Mouse (Mus musculus): ENCODE data around the gene Znhit6. TPM values are rescaled to one million over a fixed set of nuclear protein-coding genes. Genes with fewer than 3 reads are reported as not detected.

Gene Znhit6
- polyA plus RNA-seq, 1 experiment from 2014 or later, result 26.0 TPM

DNA sequence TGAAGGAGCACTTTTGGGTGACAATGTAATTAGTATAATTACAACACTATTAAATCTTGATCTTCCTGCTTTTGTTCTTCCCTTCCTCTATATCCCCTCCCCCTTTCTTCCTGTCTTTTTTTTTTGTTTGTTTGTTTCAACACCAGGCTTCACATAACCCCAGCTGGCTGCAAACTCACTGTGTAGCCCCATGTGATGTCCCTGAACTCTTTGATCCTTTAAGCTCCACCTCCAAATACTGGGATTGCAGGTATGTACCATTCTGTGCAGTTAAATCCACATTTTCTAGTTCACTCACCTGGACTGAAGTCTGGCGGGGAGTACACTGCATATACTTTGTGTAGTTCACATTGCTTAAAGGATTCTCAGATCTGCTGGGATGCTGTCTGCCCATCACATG is 50.1 kb downstream of the Znhit6 start:
- Histone ChIP-seq H3K4me3 (ENCODE audit: low read depth, low read length) (no peak overlapping the region), H3K9me3 (replicated peaks; ENCODE audit: control insufficient read depth, low read length) (no peaks in the 10 kb centered on the region), H3K27ac (ENCODE audit: low read depth, low read length) (no peak overlapping the region), H3K9ac (ENCODE audit: low read depth, low read length) (no peak overlapping the region), H3K36me3 (ENCODE audit: control insufficient read depth, insufficient read depth, low read length) (no peaks in the 10 kb centered on the region), H3K4me1 (ENCODE audit: control insufficient read depth, insufficient read depth, low read length) (peaks cover 5% of the 10 kb centered on the region; the same call in 1 of the 2 replicates), H3K27me3 (ENCODE audit: control insufficient read depth, insufficient read depth, low read length) (no peaks in the 10 kb centered on the region), H3K4me2 (no peak overlapping the region)
- WGBS (ENCODE audit: insufficient replicate concordance), result 96% methylated on average over 1 of the region's 1 CpGs
- ATAC-seq (replicated peaks; ENCODE audit: insufficient number of reproducible peaks, low FRiP score, low TSS enrichment), result no peak

DNA sequence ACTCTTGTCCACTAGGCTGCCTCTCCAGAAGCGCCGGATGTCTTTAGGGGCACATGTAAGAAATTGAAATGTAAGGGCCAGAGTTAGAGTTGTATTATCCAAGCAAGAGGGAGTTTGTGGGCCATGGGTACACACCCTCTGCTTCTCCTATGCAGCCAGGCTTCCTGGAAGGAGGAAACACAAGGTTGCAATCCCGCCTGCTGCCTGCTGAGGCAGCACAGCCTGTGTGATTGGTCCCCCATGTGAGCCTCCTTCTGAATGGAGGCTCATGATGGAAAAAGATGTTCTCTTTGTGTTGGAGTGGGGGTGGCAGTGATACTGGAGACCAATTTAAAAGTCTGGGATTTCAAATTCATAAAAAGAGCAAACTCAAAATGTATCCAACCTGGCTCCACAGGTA is 51.8 kb downstream of the Znhit6 start:
- Histone ChIP-seq H3K9ac (ENCODE audit: low read depth, low read length) (no peak overlapping the region), H3K4me3 (ENCODE audit: low read depth, low read length) (no peak overlapping the region), H3K36me3 (ENCODE audit: control insufficient read depth, insufficient read depth, low read length) (no peaks in the 10 kb centered on the region), H3K9me3 (replicated peaks; ENCODE audit: control insufficient read depth, low read length) (no peaks in the 10 kb centered on the region), H3K27me3 (ENCODE audit: control insufficient read depth, insufficient read depth, low read length) (no peaks in the 10 kb centered on the region), H3K27ac (ENCODE audit: low read depth, low read length) (no peak overlapping the region), H3K4me1 (ENCODE audit: control insufficient read depth, insufficient read depth, low read length) (peaks cover 6% of the 10 kb centered on the region), H3K4me2 (no peak overlapping the region)
- WGBS (ENCODE audit: insufficient replicate concordance), result 75% methylated on average over 3 of the region's 3 CpGs
- no peak for ATAC-seq (replicated peaks; ENCODE audit: insufficient number of reproducible peaks, low FRiP score, low TSS enrichment)

DNA sequence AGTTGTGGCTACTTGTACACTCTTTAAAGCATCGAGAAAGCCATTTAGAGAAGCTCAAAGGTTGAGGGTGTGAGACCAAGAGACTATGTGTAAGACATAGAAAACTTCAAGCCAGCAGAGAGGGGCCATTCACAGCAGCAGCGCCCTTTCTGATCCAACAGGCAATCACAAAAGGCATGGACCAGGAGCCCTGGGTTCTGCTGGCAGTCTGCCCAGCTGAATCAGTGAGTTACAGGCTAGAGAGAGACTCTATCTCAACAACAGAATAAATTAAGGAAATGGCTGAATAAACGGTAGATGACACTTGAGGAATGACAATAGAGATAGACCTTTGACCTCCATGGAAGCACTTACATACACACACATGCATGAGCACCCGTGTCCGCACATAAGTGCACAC is 52.6 kb downstream of the Znhit6 start:
- Histone ChIP-seq H3K36me3 (ENCODE audit: control insufficient read depth, insufficient read depth, low read length) (no peaks in the 10 kb centered on the region), H3K27me3 (ENCODE audit: control insufficient read depth, insufficient read depth, low read length) (no peaks in the 10 kb centered on the region), H3K4me1 (ENCODE audit: control insufficient read depth, insufficient read depth, low read length) (peaks cover 10% of the 10 kb centered on the region), H3K9ac (ENCODE audit: low read depth, low read length) (no peak overlapping the region), H3K9me3 (replicated peaks; ENCODE audit: control insufficient read depth, low read length) (no peaks in the 10 kb centered on the region), H3K27ac (ENCODE audit: low read depth, low read length) (no peak overlapping the region), H3K4me3 (ENCODE audit: low read depth, low read length) (no peak overlapping the region), H3K4me2 (no peak overlapping the region)
- WGBS (ENCODE audit: insufficient replicate concordance), result 64% methylated on average over 5 of the region's 5 CpGs
- ATAC-seq (replicated peaks; ENCODE audit: insufficient number of reproducible peaks, low FRiP score, low TSS enrichment), result no peak

DNA sequence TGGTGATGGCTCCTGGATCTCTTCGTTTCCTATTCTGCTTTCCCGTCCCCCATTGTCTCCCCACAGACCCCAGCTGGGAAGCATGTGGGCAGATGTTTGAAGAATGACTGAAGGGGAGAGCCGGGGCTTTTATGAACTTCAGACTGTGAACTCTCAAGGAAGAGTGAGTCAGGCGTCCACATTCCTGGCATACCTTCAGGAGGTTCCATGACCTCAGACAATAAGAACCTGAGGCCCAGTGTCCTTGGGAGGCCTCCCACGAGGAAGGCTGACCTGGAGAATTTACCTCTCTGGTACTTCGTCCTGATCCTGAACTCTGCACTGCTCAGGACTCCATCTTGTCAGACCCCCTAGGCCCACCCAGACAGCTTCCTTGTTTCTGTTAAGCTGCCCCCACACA is 56.9 kb downstream of the Znhit6 start:
- H3K4me2 ChIP-seq, result no peak overlapping the region
- no peak overlapping the region for H3K4me3 ChIP-seq (ENCODE audit: low read depth, low read length)
- H3K27me3 ChIP-seq (ENCODE audit: control insufficient read depth, insufficient read depth, low read length), result no peaks in the 10 kb centered on the region; the same call in 1 of the 2 replicates
- ATAC-seq (replicated peaks; ENCODE audit: insufficient number of reproducible peaks, low FRiP score, low TSS enrichment), result no peak; the same call in 1 of the 2 replicates
- 18% methylated on average over 6 of the region's 6 CpGs for WGBS (ENCODE audit: insufficient replicate concordance)
- no peak overlapping the region for H3K9ac ChIP-seq (ENCODE audit: low read depth, low read length)
- no peaks in the 10 kb centered on the region for H3K9me3 ChIP-seq (replicated peaks; ENCODE audit: control insufficient read depth, low read length)
- peaks cover 9% of the 10 kb centered on the region for H3K4me1 ChIP-seq (ENCODE audit: control insufficient read depth, insufficient read depth, low read length)
- no peak overlapping the region for H3K27ac ChIP-seq (ENCODE audit: low read depth, low read length)
- no peaks in the 10 kb centered on the region for H3K36me3 ChIP-seq (ENCODE audit: control insufficient read depth, insufficient read depth, low read length)

DNA sequence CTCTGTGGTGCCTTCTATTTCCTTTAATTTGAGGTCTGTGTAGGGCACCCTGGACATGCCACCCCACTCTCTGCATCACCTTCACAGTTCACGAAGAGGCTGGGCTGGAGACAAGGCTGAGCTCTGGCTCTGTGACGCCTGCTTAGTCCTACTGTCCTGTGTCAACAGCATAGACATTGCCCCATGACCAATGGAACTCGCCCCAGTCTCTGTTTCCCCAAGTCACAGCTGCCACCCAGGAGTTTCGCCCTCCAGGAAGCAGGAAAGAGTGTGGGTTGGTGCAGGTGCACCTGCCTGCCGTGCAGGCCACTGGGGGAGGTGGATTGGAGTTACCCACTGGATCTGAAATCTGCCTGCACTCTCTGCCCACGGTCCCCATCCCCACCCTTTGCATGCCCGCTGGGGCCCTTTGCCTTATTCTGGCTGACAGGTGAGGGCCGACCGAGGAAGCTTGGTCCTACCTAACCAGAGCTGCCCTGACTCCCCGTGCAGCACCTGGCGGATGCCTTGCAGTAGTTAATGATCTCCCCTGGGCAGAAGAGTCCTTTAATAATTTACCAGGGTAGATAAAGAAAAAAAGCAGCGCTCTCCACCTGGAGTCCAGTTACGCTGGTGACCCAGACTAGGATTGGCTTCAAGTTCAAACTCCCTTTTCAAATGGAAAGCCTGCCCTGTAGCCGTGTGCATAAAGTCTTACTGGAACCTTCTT is 58.2 kb downstream of the Znhit6 start:
- H3K27ac ChIP-seq (ENCODE audit: low read depth, low read length), result no peak overlapping the region
- peaks cover 9% of the 10 kb centered on the region for H3K4me1 ChIP-seq (ENCODE audit: control insufficient read depth, insufficient read depth, low read length)
- WGBS (ENCODE audit: insufficient replicate concordance), result 82% methylated on average over 14 of the region's 14 CpGs
- no peak overlapping the region for H3K4me3 ChIP-seq (ENCODE audit: low read depth, low read length)
- ATAC-seq (replicated peaks; ENCODE audit: insufficient number of reproducible peaks, low FRiP score, low TSS enrichment), result no peak
- H3K36me3 ChIP-seq (ENCODE audit: control insufficient read depth, insufficient read depth, low read length), result no peaks in the 10 kb centered on the region
- no peaks in the 10 kb centered on the region for H3K9me3 ChIP-seq (replicated peaks; ENCODE audit: control insufficient read depth, low read length)
- no peaks in the 10 kb centered on the region; the same call in 1 of the 2 replicates for H3K27me3 ChIP-seq (ENCODE audit: control insufficient read depth, insufficient read depth, low read length)
- H3K9ac ChIP-seq (ENCODE audit: low read depth, low read length), result no peak overlapping the region
- no peak overlapping the region for H3K4me2 ChIP-seq

DNA sequence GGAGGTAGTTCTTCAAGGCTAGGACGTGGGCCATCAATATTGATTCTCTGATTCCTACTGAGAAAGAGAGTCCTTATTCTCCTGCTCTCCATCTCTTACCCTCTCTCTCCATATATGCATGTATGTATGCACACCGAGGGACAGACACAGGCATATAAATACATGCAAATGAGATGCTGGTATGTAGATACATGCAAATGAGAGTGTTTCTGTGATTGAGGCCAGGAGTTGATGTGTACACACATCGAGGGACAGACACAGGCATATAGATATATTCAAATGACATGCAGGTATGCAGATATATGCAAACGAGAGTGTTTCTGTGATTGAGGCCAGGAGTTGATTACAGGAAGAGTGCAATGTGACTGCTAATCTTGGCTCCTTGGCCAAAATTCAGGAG is 64.2 kb downstream of the Znhit6 start:
- WGBS (ENCODE audit: insufficient replicate concordance), result 80% methylated on average over 4 of the region's 4 CpGs
- Histone ChIP-seq H3K27me3 (ENCODE audit: control insufficient read depth, insufficient read depth, low read length) (no peaks in the 10 kb centered on the region; the same call in 1 of the 2 replicates), H3K4me3 (ENCODE audit: low read depth, low read length) (no peak overlapping the region), H3K9ac (ENCODE audit: low read depth, low read length) (no peak overlapping the region), H3K9me3 (replicated peaks; ENCODE audit: control insufficient read depth, low read length) (no peaks in the 10 kb centered on the region), H3K27ac (ENCODE audit: low read depth, low read length) (no peak overlapping the region), H3K4me1 (ENCODE audit: control insufficient read depth, insufficient read depth, low read length) (no peaks in the 10 kb centered on the region), H3K36me3 (ENCODE audit: control insufficient read depth, insufficient read depth, low read length) (no peaks in the 10 kb centered on the region), H3K4me2 (no peak overlapping the region)
- no peak for ATAC-seq (replicated peaks; ENCODE audit: insufficient number of reproducible peaks, low FRiP score, low TSS enrichment)

DNA sequence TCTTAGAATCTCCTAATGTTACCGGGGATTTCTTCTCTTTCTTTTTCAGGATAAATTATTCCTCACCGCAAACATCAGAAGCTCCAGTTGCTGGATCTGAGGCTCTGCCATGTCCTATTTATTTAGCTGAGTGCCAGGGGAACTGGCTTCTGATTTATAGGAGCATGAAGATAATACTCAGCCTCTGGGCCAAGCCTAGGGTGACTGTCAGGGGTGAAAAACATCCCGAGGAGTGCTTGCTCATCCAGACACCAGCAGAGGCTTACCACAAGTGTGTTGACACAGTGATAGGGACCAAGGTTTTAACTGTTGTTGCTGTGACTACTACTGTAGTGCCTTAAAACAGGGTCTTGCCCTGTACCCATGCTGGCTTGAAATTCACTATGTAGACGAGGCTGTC is 64.6 kb downstream of the Znhit6 start:
- H3K4me1 ChIP-seq (ENCODE audit: control insufficient read depth, insufficient read depth, low read length), result 0 out of 2 replicates have a peak, but pooled peaks cover 3% of the 10 kb centered on the region
- no peak for ATAC-seq (replicated peaks; ENCODE audit: insufficient number of reproducible peaks, low FRiP score, low TSS enrichment)
- no peak overlapping the region for H3K9ac ChIP-seq (ENCODE audit: low read depth, low read length)
- no peaks in the 10 kb centered on the region for H3K36me3 ChIP-seq (ENCODE audit: control insufficient read depth, insufficient read depth, low read length)
- H3K9me3 ChIP-seq (replicated peaks; ENCODE audit: control insufficient read depth, low read length), result no peaks in the 10 kb centered on the region
- H3K27ac ChIP-seq (ENCODE audit: low read depth, low read length), result no peak overlapping the region
- H3K4me3 ChIP-seq (ENCODE audit: low read depth, low read length), result no peak overlapping the region
- WGBS (ENCODE audit: insufficient replicate concordance), result 58% methylated on average over 4 of the region's 4 CpGs
- no peak overlapping the region for H3K4me2 ChIP-seq
- no peaks in the 10 kb centered on the region; the same call in 1 of the 2 replicates for H3K27me3 ChIP-seq (ENCODE audit: control insufficient read depth, insufficient read depth, low read length)

DNA sequence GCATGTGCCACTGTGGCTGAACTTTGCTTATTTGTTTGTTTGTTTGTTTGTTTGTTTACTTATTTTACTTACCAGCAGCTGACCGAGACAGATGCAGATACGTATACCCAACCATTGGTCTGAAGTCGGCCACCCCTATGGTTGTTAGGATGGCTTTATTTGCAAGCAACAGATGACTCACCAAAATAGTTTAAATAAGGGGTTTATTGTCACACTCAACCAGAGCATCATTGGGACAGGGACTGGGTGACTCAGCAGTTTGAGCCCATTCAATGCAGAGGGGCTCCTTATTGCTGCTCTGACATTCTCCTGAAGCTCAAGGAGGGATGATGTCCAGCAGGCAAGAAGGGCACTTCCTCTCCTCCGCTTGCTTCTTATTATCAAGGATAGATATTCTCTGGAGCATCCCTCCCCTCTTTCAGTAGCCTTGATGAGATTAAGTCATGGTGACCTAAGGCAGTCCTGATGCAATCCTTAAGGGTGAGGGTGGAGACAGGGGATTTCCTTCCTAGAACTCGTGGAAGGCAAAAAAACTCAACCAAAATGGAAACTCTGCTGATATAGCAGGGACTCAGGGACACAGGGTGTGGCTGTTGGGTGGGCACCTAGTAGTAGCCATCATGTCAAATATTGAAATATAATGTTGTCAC is 65.2 kb downstream of the Znhit6 start:
- 67% methylated on average over 5 of the region's 5 CpGs for WGBS (ENCODE audit: insufficient replicate concordance)
- no peaks in the 10 kb centered on the region; the same call in 1 of the 2 replicates for H3K27me3 ChIP-seq (ENCODE audit: control insufficient read depth, insufficient read depth, low read length)
- no peaks in the 10 kb centered on the region for H3K36me3 ChIP-seq (ENCODE audit: control insufficient read depth, insufficient read depth, low read length)
- no peak overlapping the region for H3K27ac ChIP-seq (ENCODE audit: low read depth, low read length)
- no peaks in the 10 kb centered on the region for H3K9me3 ChIP-seq (replicated peaks; ENCODE audit: control insufficient read depth, low read length)
- no peak overlapping the region for H3K9ac ChIP-seq (ENCODE audit: low read depth, low read length)
- H3K4me1 ChIP-seq (ENCODE audit: control insufficient read depth, insufficient read depth, low read length), result peaks cover 7% of the 10 kb centered on the region
- no peak for ATAC-seq (replicated peaks; ENCODE audit: insufficient number of reproducible peaks, low FRiP score, low TSS enrichment)
- H3K4me3 ChIP-seq (ENCODE audit: low read depth, low read length), result no peak overlapping the region
- H3K4me2 ChIP-seq, result no peak overlapping the region
